Mouse (Mus musculus) kidney, postnatal 0 days (tissue): ENCODE data around the gene Abca8b. TPM values are rescaled to one million over a fixed set of nuclear protein-coding genes. Genes with fewer than 3 reads are reported as not detected.

Experiments used
- ATAC-seq: fragments of 200-750 bp; cut with Nextera tagmentation; replicated peaks from 2 replicates; pipeline ENCODE4 v1.8.0; 2017; ENCODE audit warnings: low read depth, moderate number of reproducible peaks, moderate TSS enrichment, moderate library complexity; ENCODE audit not compliant: low FRiP score
- DNase-seq: peaks from one replicate; pipeline ENCODE4 v3.0.0-alpha.2; 2016; ENCODE audit warnings: low spot score
- H3K27ac ChIP-seq: fragments of 300-500 bp; sonication (generic); 2 replicates; pipeline ENCODE4 v1.5.1; 2014; ENCODE audit warnings: mild to moderate bottlenecking
- H3K27me3 ChIP-seq: fragments of 300-500 bp; sonication (generic); 2 replicates; pipeline ENCODE4 v1.6.1; 2014; ENCODE audit warnings: low read length, mixed read lengths; ENCODE audit not compliant: insufficient read depth
- H3K36me3 ChIP-seq: fragments of 300-500 bp; sonication (generic); 2 replicates; pipeline ENCODE4 v1.6.1; 2014; ENCODE audit warnings: low read length, mixed read lengths; ENCODE audit not compliant: insufficient read depth
- H3K4me1 ChIP-seq: fragments of 300-500 bp; sonication (generic); replicated peaks from 2 replicates; pipeline ENCODE4 v1.6.1; 2014; ENCODE audit warnings: antibody characterized with exemption, low read length, mixed read lengths; ENCODE audit not compliant: insufficient read depth
- H3K4me2 ChIP-seq: fragments of 300-500 bp; sonication (generic); 2 replicates; pipeline ENCODE4 v1.6.1; 2014; ENCODE audit warnings: mild to moderate bottlenecking, low read length, moderate library complexity, mixed read lengths
- H3K4me3 ChIP-seq: fragments of 300-500 bp; sonication (generic); replicated peaks from 2 replicates; pipeline ENCODE4 v1.5.1; 2014; ENCODE audit warnings: low read depth, low read length
- H3K9ac ChIP-seq: fragments of 300-500 bp; sonication (generic); 2 replicates; pipeline ENCODE4 v1.6.1; 2014; ENCODE audit warnings: low read depth, low read length
- H3K9me3 ChIP-seq: fragments of 300-500 bp; sonication (generic); replicated peaks from 2 replicates; pipeline ENCODE4 v1.6.1; 2016; ENCODE audit warnings: low read length, inconsistent platforms, mixed read lengths
- CTCF ChIP-seq: IDR thresholded peaks from 2 replicates; pipeline ENCODE4 v1.5.1; 2016; ENCODE audit warnings: antibody characterized with exemption, low read depth, mild to moderate bottlenecking, moderate library complexity
- WGBS: fragments of 180-500 bp; shearing (Covaris S2); extraction: QIAGEN DNeasy Blood & Tissue Kit; methylation state at CpG from one replicate; pipeline ENCODE4 v1.1.7; 2014; 5-methylcytosine and 5-hydroxymethylcytosine counted together
- polyA plus RNA-seq: library from polyadenylated mRNA; unstranded; fragments of >200 nt; fragmentation: Nextera tagmentation; extraction: Ambion mirVana; gene quantifications from 2 replicates; pipeline ENCODE4 v1.2.1, GENCODE M21; 2015

Gene Abca8b
- polyA plus RNA-seq, 1 experiment from 2014 or later: 0.38 TPM

GRCm38 (mm10) chr11:109907508-109907907, 88.1 kb downstream of the Abca8b start:
- no peaks in the 10 kb centered on the region for H3K36me3 ChIP-seq
- no peak overlapping the region for H3K4me3 ChIP-seq
- 95% methylated on average over 2 of the region's 2 CpGs for WGBS
- H3K27ac ChIP-seq: no peak overlapping the region
- no peak overlapping the region for H3K9ac ChIP-seq
- no peak overlapping the region for H3K4me2 ChIP-seq
- ATAC-seq (no peak), DNase-seq (no peak)
- TF ChIP-seq CTCF: no peak
- no peaks in the 10 kb centered on the region for H3K4me1 ChIP-seq
- H3K9me3 ChIP-seq: no peaks in the 10 kb centered on the region
- H3K27me3 ChIP-seq: no peaks in the 10 kb centered on the region

GRCm38 (mm10) chr11:109902616-109903598, 92.7 kb downstream of the Abca8b start:
- Histone ChIP-seq H3K4me2 (no peak overlapping the region), H3K27me3 (no peaks in the 10 kb centered on the region), H3K9me3 (no peaks in the 10 kb centered on the region), H3K27ac (no peak overlapping the region), H3K4me3 (no peak overlapping the region), H3K9ac (no peak overlapping the region), H3K36me3 (no peaks in the 10 kb centered on the region), H3K4me1 (no peaks in the 10 kb centered on the region)
- no peak for ATAC-seq
- peak; percentile 74 for DNase-seq
- TF ChIP-seq CTCF: no peak
- 56% methylated on average over 6 of the region's 6 CpGs for WGBS

GRCm38 (mm10) chr11:109900491-109901241, 95.0 kb downstream of the Abca8b start:
- no peak for DNase-seq

GRCm38 (mm10) chr11:109898791-109899467, 96.7 kb downstream of the Abca8b start:
- no peak overlapping the region for H3K27ac ChIP-seq
- no peak for TF ChIP-seq CTCF
- WGBS: 89% methylated on average over 6 of the region's 6 CpGs
- H3K4me2 ChIP-seq: no peak overlapping the region
- H3K4me1 ChIP-seq: no peaks in the 10 kb centered on the region
- H3K27me3 ChIP-seq: no peaks in the 10 kb centered on the region
- H3K4me3 ChIP-seq: no peak overlapping the region
- ATAC-seq (no peak), DNase-seq (no peak)
- H3K9me3 ChIP-seq: no peaks in the 10 kb centered on the region
- H3K36me3 ChIP-seq: no peaks in the 10 kb centered on the region
- H3K9ac ChIP-seq: no peak overlapping the region

More at GRCm38 (mm10) chr11:109900491-109901241, 95.0 kb downstream of the Abca8b start:
- no peak overlapping the region for H3K9ac ChIP-seq
- WGBS: 37% methylated on average over 4 of the region's 4 CpGs
- H3K27ac ChIP-seq: no peak overlapping the region
- H3K36me3 ChIP-seq: no peaks in the 10 kb centered on the region
- no peak overlapping the region for H3K4me2 ChIP-seq
- no peaks in the 10 kb centered on the region for H3K4me1 ChIP-seq
- ATAC-seq: no peak
- no peak overlapping the region for H3K4me3 ChIP-seq
- no peaks in the 10 kb centered on the region for H3K27me3 ChIP-seq
- no peaks in the 10 kb centered on the region for H3K9me3 ChIP-seq
- TF ChIP-seq CTCF: no peak

- Histone ChIP-seq H3K27ac (no peak overlapping the region), H3K27me3 (no peaks in the 10 kb centered on the region), H3K4me2 (no peak overlapping the region), H3K9me3 (no peaks in the 10 kb centered on the region), H3K9ac (no peak overlapping the region), H3K4me3 (no peak overlapping the region), H3K36me3 (no peaks in the 10 kb centered on the region), H3K4me1 (no peaks in the 10 kb centered on the region)
- ATAC-seq: no peak
- TF ChIP-seq CTCF: no peak
- WGBS: 48% methylated on average over 6 of the region's 6 CpGs
- DNase-seq: peak; percentile 9
Observed at GRCm38 (mm10) chr11:109895952-109896530, 99.6 kb downstream of the Abca8b start.

- Histone ChIP-seq H3K9me3 (no peaks in the 10 kb centered on the region), H3K36me3 (no peaks in the 10 kb centered on the region), H3K9ac (no peak overlapping the region), H3K4me1 (no peaks in the 10 kb centered on the region), H3K27me3 (no peaks in the 10 kb centered on the region), H3K27ac (no peak overlapping the region), H3K4me2 (no peak overlapping the region), H3K4me3 (no peak overlapping the region)
- 57% methylated on average over 4 of the region's 4 CpGs for WGBS
- DNase-seq (no peak), ATAC-seq (no peak)
- TF ChIP-seq CTCF: no peak
Observed at GRCm38 (mm10) chr11:109895496-109895895, 100.1 kb downstream of the Abca8b start.
